Mouse (Mus musculus): ENCODE measurements around the gene Gm37240. TPM values are rescaled to one million over a fixed set of nuclear protein-coding genes. Genes with fewer than 3 reads are reported as not detected.
"Not testable (repeated sequence)": the region's sequence is repeated elsewhere in the genome, so short reads cannot be mapped to it uniquely, and the experiment has no call there.

Gm37240 gene
- 1 to 10 TPM in 1 of 2 experiments, under 1 TPM in 1; 0.27 to 1.1 TPM for total RNA-seq (2021)
- long read RNA-seq, experiment 1, partial matches to known transcripts = 0 of 28 reads
- long read RNA-seq, experiment 1, other reads (novel, unspliced or antisense) = 28 of 28 reads
- long read RNA-seq, experiment 2, partial matches to known transcripts = 0 of 28 reads
- long read RNA-seq, experiment 2, other reads (novel, unspliced or antisense) = 28 of 28 reads

DNA sequence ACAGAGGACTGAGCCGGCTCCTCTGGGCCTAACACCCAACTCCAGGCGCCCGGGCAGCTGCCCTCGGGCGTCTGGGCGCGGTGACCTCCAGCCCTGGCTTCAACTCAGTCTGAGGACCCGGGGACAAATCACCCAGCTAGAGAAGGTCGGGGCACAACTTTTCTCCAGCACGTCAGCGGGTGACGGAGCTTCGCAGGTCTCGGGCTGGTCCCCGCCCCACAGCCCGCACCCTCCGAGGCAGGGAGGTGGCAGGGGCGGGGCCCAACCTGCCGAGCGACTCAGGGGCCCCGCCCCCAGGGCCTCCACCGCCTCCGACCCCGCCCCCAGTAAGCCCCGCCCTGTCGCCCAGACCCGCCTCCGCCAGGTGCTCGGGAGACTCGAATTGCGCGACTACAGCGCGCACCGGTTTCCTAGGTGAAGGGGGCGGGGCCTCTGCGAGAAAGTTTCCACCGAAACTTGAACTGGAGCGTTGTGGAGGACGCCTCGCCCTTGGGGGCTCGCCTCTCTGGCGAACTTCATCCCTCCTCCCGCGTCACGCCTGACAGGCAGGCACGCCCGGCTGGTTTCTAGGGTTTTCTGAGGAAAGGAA, at the start of gene Gm37240, which contains the start of gene Glt28d2:
Gene Gm37240, minus strand, starts transcription at position 280 of the 589 bp plus-strand sequence.
Gene Glt28d2, minus strand, starts transcription at position 278 of the 589 bp plus-strand sequence.
- H3K4me3 ChIP-seq = peak within 1 kb of the TSS; percentile 62
- intact Hi-C loops (cut with DNase I) = no loop called here
- DNase-seq (ENCODE audit: extremely low spot score in 1 of 2, low spot score in 2 of 2) = peak; percentile 59 to 62
- no peak for TF ChIP-seq CTCF (IDR thresholded peaks at IDR 0.05)
- 0 out of 2 replicates have a peak within 1 kb of the TSS, but pooled peaks have one; percentile 8 for H3K27ac ChIP-seq

DNA sequence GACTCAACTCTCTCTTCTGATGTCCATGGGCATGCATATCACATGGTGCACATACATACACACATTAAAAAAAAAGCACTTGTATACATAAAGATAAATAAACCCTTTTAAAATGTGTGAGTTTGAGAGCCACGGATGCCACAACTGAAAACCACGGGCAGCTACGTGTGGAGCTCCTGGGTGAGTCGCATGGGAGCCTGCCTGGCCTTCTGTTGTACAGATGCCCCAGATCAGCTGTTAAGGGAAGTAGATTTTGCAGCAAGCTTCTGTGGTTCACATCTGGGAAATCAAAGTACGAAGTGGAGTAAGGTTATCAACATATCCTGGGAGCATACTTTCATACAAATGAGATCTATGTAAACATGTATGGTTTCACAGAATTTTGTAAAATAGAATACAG, 46.3 kb upstream of the Gm37240 start:
- Histone ChIP-seq H3K4me3 (no peak overlapping the region), H3K27ac (no peak overlapping the region)
- no peak for TF ChIP-seq CTCF (IDR thresholded peaks at IDR 0.05)
- intact Hi-C loops (cut with DNase I) = no loop called here
- DNase-seq (ENCODE audit: extremely low spot score in 1 of 2, low spot score in 2 of 2) = no peak

DNA sequence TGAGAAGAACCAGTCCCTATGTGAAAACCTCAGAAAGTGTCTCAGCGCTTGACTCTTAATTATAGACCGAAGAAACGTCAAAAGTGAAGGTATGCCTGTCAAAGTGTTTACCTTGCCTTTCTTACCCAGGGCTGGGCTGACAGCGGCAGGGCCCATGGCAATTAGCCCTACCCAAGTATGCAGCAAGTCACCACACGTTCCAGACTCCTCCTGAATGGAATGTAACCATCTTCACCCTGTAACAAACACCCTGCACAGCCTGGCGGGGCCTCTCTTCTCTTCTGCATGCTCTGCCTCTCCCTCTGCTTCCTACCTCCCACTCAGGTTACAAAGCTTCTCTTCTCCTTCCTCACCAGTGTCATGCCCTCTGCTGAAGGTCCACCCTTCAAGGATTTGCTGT, 44.5 kb upstream of the Gm37240 start:
- TF ChIP-seq CTCF (IDR thresholded peaks at IDR 0.05) = no peak
- Histone ChIP-seq H3K4me3 (no peak overlapping the region), H3K27ac (no peak overlapping the region)
- no peak for DNase-seq (ENCODE audit: extremely low spot score in 1 of 2, low spot score in 2 of 2)
- intact Hi-C loops (cut with DNase I) = no loop called here

DNA sequence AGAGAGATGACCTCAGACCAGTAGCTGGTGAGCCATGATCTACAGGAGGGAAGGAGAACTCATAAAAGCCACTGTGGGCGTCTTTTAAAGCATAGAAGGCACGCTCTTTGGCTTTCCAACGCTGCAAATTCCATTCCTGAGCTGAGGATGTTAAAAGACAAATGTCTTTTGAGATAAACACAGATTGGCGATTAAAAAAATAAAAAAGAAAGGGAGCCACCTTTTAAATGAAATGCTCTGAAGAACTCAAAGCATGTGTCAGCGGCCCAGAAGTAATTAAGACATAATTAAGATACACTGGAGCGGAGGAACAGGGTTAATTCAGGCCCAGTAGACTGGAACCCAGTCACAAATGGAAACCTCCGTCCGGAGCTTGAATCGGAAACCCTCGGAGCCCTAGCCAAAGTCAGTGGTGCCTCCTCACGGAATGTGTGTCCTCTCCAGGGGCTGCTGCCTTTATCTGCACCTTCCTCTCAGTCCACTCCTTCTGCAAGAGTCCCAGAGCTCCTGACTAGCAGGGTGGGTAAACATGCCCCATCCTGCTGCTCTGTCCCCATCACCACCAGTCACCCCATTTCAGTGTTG, 43.4 kb upstream of the Gm37240 start:
- intact Hi-C loops (cut with DNase I) = no loop called here
- DNase-seq (ENCODE audit: extremely low spot score in 1 of 2, low spot score in 2 of 2) = no peak
- Histone ChIP-seq H3K4me3 (no peak overlapping the region), H3K27ac (no peak overlapping the region)
- no peak for TF ChIP-seq CTCF (IDR thresholded peaks at IDR 0.05)

DNA sequence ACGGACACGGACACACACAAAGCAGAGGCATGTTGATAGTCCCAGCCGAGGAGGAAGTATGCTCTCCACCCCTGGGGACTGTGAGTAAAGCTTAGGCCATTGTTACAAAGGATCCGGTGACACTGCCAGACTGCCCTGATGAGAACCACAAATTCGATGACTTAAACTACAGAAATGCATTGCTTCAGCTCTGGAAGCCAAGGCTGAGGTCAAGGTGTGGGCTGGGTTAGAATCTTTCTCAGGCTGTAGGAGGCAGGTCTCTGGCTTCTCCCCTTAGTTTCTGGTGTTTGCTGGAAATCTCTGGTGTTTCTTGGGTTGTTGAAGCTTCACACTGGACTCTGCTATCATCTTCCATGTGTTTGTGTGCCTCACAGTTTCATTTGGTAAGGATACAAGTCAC, 42.4 kb upstream of the Gm37240 start:
- intact Hi-C loops (cut with DNase I) = loop anchor here (10.0 kb wide), 1 partner anchor 535 kb away; no protein-coding TSS in a partner anchor
- no peak for TF ChIP-seq CTCF (IDR thresholded peaks at IDR 0.05)
- Histone ChIP-seq H3K27ac (no peak overlapping the region), H3K4me3 (no peak overlapping the region)
- no peak for DNase-seq (ENCODE audit: extremely low spot score in 1 of 2, low spot score in 2 of 2)

DNA sequence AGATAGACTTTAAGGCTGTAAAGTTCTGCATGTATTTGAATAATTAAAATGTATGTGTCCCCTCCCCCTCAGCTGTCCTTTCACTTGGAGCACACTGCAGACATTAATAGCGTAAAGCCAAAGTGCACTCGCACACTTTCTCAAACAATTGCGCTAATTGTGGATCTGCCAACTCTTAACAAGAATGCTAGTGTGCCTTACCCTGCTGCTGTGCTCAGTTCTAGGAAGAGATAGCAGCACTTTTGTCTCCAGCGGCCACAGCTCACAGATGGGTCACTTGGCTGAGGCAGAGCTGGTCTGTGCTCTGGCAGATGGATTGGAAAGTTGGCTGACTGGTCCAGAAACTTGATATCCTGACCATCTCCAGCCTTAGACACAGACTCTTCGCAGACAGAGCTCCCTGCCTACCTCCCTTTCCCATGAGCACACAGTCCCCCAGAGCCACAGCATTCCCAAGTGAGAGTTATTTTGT, 40.9 kb upstream of the Gm37240 start:
- TF ChIP-seq CTCF (IDR thresholded peaks at IDR 0.05) = no peak
- no peak overlapping the region for H3K27ac ChIP-seq
- no peak overlapping the region for H3K4me3 ChIP-seq
- intact Hi-C loops (cut with DNase I) = loop anchor here (10.0 kb wide), 1 partner anchor 533 kb away; no protein-coding TSS in a partner anchor
- DNase-seq (ENCODE audit: extremely low spot score in 1 of 2, low spot score in 2 of 2) = peak in 1 of 2 experiments; percentile 20

DNA sequence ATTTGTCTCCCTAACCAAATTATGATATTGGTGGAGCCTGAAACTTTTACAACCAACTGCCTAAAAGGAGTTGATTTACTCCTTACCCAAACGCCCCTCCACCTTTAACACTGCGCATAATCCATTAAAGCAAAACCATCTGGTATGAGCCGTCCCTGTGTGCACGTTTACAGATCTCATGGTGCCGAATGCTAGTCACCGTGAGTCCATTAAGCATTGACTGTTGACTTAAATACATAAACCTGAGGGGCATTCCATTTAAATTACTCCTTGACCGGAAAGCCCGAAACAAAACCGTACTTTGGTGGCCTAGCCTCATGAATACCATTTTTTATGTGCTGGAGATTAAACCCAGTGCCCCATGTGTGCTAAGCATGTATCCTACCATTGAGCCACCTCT, 40.0 kb upstream of the Gm37240 start:
- intact Hi-C loops (cut with DNase I) = loop anchor here (10.0 kb wide), 1 partner anchor 532 kb away; no protein-coding TSS in a partner anchor
- TF ChIP-seq CTCF (IDR thresholded peaks at IDR 0.05) = no peak
- Histone ChIP-seq H3K4me3 (no peak overlapping the region), H3K27ac (no peak overlapping the region)
- no peak for DNase-seq (ENCODE audit: extremely low spot score in 1 of 2, low spot score in 2 of 2)

DNA sequence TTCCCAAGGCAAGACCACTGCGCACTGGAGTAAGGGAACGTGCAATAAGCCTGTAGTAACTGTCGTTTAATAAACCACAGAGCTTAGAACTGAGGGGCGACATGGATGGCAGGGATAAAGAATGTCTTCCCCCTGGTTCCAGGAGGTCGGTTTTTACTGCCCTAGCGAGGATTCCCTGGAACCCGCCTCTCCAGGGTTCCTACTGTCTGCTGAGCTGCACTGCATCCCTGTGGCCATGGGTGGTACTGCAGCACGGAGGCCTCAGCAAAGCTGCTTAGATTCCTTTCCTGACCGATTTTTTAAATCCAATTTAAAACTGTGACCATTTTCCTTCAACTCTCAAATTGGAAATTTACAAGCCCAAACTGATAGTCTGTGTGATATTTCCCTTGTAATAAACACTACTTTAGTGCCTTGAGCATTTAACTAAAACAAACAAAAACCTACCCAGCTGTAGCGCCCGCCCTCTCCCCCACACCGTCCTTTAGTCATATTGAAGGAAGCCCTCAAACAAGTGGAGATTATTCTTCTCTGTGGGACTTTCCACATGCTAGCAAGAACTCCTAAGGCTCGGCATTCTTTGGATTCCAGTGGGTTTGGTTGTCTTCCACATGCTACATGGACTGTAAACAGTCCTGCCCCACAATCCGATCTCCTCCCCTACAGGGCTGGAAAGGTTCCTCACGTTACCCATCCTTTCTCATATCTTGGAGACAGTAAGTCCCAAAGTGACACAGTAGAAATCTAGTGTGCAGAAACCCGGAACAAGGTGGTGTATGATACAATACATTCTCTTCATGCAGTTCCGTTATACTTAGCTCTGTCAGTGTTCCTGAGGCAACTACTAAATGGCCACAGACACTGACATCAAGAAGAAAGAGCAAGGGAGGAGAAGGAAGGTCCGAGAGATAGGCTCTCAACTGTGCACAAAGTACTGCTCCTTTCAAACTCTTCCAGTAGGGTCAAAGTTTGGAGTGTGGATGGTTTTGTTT, 36.9 kb upstream of the Gm37240 start:
- Histone ChIP-seq H3K4me3 (peak overlapping the region; percentile 16; the same call in 1 of the 2 replicates), H3K27ac (no peak overlapping the region)
- no peak; the same call in none of the 2 replicates for TF ChIP-seq CTCF (IDR thresholded peaks at IDR 0.05)
- intact Hi-C loops (cut with DNase I) = loop anchor here (2.0 to 10.0 kb wide), 6 partner anchors 208 to 1002 kb away; partner anchors contain the start of gene Gatb
- peak; percentile 79 to 92 for DNase-seq (ENCODE audit: extremely low spot score in 1 of 2, low spot score in 2 of 2)

DNA sequence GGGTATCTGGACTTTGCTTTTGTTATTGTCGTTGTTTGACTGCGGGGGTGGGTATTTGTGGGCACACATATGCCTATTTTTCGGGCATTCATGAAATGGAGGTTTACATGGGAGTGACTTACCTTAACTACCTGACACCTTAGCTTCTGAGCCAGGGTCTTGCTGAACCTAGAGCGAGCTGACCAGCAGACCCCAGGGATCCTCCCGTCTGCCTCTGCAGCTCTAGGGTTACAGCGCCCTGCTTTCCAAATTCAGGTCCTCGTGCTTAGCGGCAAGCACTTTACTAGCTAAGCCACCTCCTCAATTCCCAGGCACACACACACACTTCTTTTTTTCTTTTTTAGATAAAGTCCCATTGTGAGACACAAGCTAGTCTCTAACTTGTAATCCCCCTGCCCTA, 36.0 kb upstream of the Gm37240 start:
- Histone ChIP-seq H3K27ac (no peak overlapping the region), H3K4me3 (no peak overlapping the region)
- peak in 1 of 2 experiments; percentile 10 for DNase-seq (ENCODE audit: extremely low spot score in 1 of 2, low spot score in 2 of 2)
- TF ChIP-seq CTCF (IDR thresholded peaks at IDR 0.05) = no peak
- intact Hi-C loops (cut with DNase I) = loop anchor here (5.0 to 10.0 kb wide), 5 partner anchors 209 to 1001 kb away; partner anchors contain the start of gene Gatb

DNA sequence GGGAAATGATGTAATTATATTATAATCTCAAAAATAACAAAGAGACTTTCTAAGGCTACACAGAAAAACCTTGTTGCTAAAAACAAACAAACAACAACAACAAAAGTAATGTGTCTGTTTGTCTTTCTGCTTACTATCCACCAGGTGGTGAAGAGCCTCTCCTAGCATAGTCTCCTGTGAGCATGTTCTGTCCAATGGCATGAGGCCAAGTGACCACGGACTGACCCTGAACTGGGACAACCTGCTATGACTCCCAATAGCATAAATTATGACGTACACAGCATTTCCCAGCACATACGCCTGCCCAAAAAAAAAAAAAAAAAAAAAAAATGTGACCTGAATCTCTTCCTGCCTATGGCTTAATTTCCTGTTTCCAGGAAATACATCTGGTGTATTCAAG, 35.0 kb upstream of the Gm37240 start:
- H3K4me3 ChIP-seq = no peak overlapping the region
- DNase-seq (ENCODE audit: extremely low spot score in 1 of 2, low spot score in 2 of 2) = no peak
- intact Hi-C loops (cut with DNase I) = loop anchor here (5.0 to 10.0 kb wide), 5 partner anchors 210 to 1000 kb away; partner anchors contain the start of gene Gatb
- no peak for TF ChIP-seq CTCF (IDR thresholded peaks at IDR 0.05)
- H3K27ac ChIP-seq = no peak overlapping the region

DNA sequence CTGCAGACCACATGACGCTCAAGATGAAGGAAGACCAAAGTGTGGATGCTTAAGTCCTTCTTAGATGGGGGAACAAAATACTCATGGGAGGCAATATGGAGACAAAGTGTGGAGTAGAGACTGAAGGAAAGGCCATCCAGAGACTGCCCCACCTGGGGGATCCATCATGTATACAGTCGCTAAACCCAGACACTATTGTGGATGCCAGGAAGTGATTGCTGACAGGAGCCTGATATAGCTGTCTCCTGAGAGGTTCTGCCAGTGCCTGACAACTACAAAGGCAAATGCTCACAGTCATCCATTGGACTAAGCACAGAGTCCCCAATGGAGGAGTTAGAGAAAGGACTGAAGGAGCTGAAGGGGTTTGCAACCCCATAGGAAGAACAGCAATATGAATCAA, 33.4 kb upstream of the Gm37240 start:
- not testable (repeated sequence) for H3K27ac ChIP-seq; DNase-seq (ENCODE audit: extremely low spot score in 1 of 2, low spot score in 2 of 2); H3K4me3 ChIP-seq
- intact Hi-C loops (cut with DNase I) = loop anchor here (5.0 to 10.0 kb wide), 5 partner anchors 212 to 998 kb away; partner anchors contain the start of gene Gatb
